Mouse (Mus musculus) macrophage (primary cell): Measurements from ENCODE around the gene Bnip2. TPM values are rescaled to one million over a fixed set of nuclear protein-coding genes. Genes with fewer than 3 reads are reported as not detected.

Experiments
- H3K27ac ChIP-seq: fragments of 350-480 bp; formaldehyde crosslinking; 2 replicates; pipeline ENCODE4 v1.9.0; 2021
- H3K36me3 ChIP-seq: fragments of 350-480 bp; formaldehyde crosslinking; 2 replicates; pipeline ENCODE4 v1.9.0; 2021; ENCODE audit errors: inconsistent target
- H3K4me3 ChIP-seq: fragments of 350-480 bp; formaldehyde crosslinking; 2 replicates; pipeline ENCODE4 v1.9.0; 2021; ENCODE audit errors: inconsistent target
- H3K79me2 ChIP-seq: fragments of 350-480 bp; formaldehyde crosslinking; 2 replicates; pipeline ENCODE4 v1.9.0; 2021; ENCODE audit errors: inconsistent target
- WGBS: methylation state at CpG from one replicate; pipeline ENCODE4 v1.1.7; 2026; ENCODE audit warnings: inconsistent platforms; ENCODE audit not compliant: missing documents; 5-methylcytosine and 5-hydroxymethylcytosine counted together
- polyA plus RNA-seq: library from polyadenylated mRNA; stranded (reverse); fragments of 250-400 nt; gene quantifications from 3 replicates; pipeline ENCODE4 v1.2.4, GENCODE M21; 2018; ENCODE audit warnings: inconsistent platforms

Gene Bnip2
- polyA plus RNA-seq, 1 experiment from 2014 or later: 188 TPM

DNA sequence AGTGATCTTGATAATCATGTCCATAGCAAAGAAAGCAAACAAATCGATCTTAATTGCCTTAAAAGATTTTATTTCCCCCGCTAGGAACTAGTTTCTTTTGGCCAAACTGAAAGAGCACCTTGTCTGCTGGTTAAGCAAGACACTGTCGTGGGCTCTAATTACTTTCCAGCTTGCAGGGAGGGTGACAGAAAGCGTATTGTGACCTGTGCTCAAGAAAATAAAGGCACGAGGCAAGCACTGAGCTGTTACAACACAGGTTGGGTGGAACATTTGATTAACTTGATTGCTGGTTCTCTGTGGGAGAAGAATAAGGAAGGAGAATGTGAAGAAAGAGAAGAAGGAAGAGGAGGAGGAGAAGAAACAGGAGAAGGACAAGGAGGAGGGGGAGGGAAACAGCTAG lies 59.0 kb downstream of the Bnip2 start:
- Histone ChIP-seq H3K27ac (no peak overlapping the region), H3K36me3 (no peaks in the 10 kb centered on the region), H3K79me2 (no peaks in the 10 kb centered on the region), H3K4me3 (no peak overlapping the region)
- WGBS: 69% methylated on average over 5 of the region's 5 CpGs

GRCm38 (mm10) chr9:70048751-70049415 lies 59.6 kb downstream of the Bnip2 start:
- 68% methylated on average over 6 of the region's 6 CpGs for WGBS
- H3K79me2 ChIP-seq: no peaks in the 10 kb centered on the region
- no peak overlapping the region for H3K4me3 ChIP-seq
- H3K36me3 ChIP-seq: no peaks in the 10 kb centered on the region
- no peak overlapping the region for H3K27ac ChIP-seq

GRCm38 (mm10) chr9:70049416-70049783 lies 60.1 kb downstream of the Bnip2 start:
- Histone ChIP-seq H3K27ac (no peak overlapping the region), H3K4me3 (no peak overlapping the region), H3K36me3 (no peaks in the 10 kb centered on the region), H3K79me2 (no peaks in the 10 kb centered on the region)
- 59% methylated on average over 3 of the region's 3 CpGs for WGBS

DNA sequence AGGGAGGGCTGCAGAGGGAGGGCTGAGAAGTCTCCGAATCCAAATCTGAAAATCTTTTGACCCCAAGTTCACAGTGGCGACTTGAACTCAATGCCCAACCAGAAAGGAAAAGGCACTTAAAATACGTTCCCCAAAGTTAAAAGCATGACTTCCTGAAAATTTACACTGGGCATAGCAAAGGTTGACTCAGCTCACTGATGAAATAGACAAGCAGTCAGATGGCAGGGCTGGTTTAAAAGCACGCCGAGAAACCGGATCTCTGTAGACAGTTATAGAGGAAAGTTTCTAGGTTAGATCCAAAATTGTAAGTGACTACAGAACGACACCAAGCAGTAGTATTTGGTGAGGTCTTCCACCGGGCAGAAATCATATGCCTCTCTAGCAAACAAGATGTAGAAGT lies 60.6 kb downstream of the Bnip2 start:
- Histone ChIP-seq H3K79me2 (no peaks in the 10 kb centered on the region), H3K27ac (no peak overlapping the region), H3K4me3 (no peak overlapping the region), H3K36me3 (no peaks in the 10 kb centered on the region)
- under 1% methylated on average over 8 of the region's 8 CpGs for WGBS

- WGBS: 82% methylated on average over 3 of the region's 3 CpGs
- H3K4me3 ChIP-seq: no peak overlapping the region
- H3K27ac ChIP-seq: no peak overlapping the region
- H3K36me3 ChIP-seq: no peaks in the 10 kb centered on the region
- H3K79me2 ChIP-seq: no peaks in the 10 kb centered on the region
Observed at GRCm38 (mm10) chr9:70052730-70053129, 63.5 kb downstream of the Bnip2 start.

DNA sequence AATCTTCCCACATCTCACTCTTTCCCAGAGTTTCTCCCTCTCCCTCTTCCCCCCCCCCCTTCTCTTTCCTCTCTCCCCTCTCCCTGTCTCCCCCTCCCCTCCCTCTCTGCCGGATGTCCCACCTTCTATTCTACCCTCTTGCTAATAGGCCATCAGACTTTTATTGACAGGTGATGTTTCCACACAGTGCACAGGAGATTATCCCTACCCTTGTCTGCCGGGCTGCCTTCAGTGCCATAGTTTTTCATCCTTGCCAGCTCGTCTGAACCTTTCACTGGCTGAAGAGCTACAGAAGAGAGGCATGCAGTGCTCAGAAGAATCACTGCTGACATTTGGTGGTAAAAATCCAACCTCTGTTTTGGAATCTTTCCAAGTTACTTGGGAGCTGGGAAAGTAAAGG lies 64.1 kb downstream of the Bnip2 start:
- Histone ChIP-seq H3K4me3 (no peak overlapping the region), H3K36me3 (no peaks in the 10 kb centered on the region), H3K79me2 (no peaks in the 10 kb centered on the region), H3K27ac (no peak overlapping the region)
- WGBS: 67% methylated on average over 2 of the region's 3 CpGs

Other genes starting within 250 kb of the Bnip2 start
- gene Foxb1, start 228.5 kb upstream of the Bnip2 start, polyA plus RNA-seq: not detected in 3 replicates
- gene Gtf2a2, start 23.1 kb downstream of the Bnip2 start, polyA plus RNA-seq: 35.0 to 52.9 TPM (median 40.1 TPM) in 3 replicates
- gene Gcnt3, start 48.6 kb downstream of the Bnip2 start, polyA plus RNA-seq: not detected in 3 replicates
- gene Fam81a, start 153.1 kb downstream of the Bnip2 start, polyA plus RNA-seq: not detected in 3 replicates
- 32.9 to 98.2 TPM (median 52.7 TPM) in 3 replicates for gene Myo1e, start 217.9 kb downstream of the Bnip2 start, polyA plus RNA-seq